Mouse (Mus musculus): ENCODE results near the gene Ddx39b. TPM values are rescaled to one million over a fixed set of nuclear protein-coding genes. Genes with fewer than 3 reads are reported as not detected.

Gene Ddx39b
- polyA plus RNA-seq (2015; fragmentation: Nextera tagmentation; extraction: Ambion mirVana) = 334 and 376 TPM in 2 replicates

DNA sequence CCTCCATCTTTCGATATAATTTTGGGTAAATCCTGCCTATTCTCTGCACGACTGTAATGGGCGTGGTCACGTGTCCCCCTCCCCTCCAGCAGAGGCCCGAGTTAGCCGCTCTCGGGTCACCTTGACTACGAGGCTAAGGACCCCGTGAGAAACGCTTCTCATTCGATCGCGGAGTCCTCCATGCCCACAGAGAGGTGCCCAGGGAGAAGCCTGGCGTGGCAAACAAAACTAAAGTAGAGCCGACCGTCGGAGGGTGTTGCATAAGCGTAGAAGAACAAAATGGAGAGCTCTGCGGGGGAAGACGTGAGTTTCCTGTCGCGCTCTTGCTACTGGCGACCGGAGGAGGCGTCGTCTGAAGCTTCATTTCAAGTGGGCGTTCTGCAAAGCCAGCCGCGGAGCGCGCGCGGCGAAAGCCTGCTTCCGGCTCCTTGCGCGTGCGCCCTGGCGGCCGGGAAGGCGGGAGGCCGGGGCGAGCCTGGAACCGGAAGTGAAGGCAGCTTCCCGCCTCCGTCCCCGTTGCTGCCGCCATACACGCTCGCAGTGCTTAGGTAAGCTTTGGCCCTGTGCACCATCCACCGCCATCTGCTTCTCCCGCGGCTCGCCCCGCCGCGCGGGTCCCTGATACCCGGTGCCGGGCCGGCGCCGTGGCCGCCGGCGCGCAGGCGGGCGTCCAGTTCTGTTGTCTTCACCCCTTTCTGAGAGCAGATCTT lies at the start of gene Ddx39b:
Ddx39b (plus strand) TSS at position 442 of the 710 bp plus-strand sequence.
- Histone ChIP-seq H3K27ac (replicated peaks) (peak within 1 kb of the TSS; percentile 96), H3K9ac (replicated peaks) (peak within 1 kb of the TSS; percentile 81), H3K4me1 (peaks cover 60% of the 10 kb centered on the region), H3K4me2 (peak within 1 kb of the TSS; percentile 91), H3K4me3 (replicated peaks) (peak within 1 kb of the TSS; percentile 58), H3K36me3 (peaks cover 30% of the 10 kb centered on the region), H3K9me3 (replicated peaks) (no peaks in the 10 kb centered on the region), H3K27me3 (replicated peaks) (no peaks in the 10 kb centered on the region)
- WGBS = under 1% methylated on average over 69 of the region's 69 CpGs
- ATAC-seq (ENCODE audit: low FRiP score) = peak; percentile 90

DNA sequence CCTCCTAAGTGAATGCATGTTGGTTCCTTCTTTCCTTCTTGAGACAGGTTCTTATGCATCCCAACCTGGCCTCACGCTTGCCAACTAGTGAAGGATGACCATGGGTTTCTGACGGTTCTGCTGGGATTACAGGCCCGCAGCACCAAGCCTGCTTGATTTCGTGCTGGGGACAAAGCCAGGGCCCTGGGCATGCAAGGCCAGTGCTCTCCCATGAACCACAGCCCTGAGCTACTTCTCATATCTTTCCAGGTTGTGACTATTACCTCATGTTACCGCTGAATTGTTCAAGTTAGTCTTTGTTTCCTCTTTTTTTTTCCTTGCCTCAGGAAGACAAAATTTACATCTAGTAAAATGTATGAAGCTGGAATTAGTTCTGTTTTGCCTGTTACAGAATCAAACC lies 48.6 kb upstream of the Ddx39b start:
- H3K9me3 ChIP-seq (replicated peaks) = no peaks in the 10 kb centered on the region
- ATAC-seq (ENCODE audit: low FRiP score) = no peak
- H3K4me2 ChIP-seq = no peak overlapping the region

DNA sequence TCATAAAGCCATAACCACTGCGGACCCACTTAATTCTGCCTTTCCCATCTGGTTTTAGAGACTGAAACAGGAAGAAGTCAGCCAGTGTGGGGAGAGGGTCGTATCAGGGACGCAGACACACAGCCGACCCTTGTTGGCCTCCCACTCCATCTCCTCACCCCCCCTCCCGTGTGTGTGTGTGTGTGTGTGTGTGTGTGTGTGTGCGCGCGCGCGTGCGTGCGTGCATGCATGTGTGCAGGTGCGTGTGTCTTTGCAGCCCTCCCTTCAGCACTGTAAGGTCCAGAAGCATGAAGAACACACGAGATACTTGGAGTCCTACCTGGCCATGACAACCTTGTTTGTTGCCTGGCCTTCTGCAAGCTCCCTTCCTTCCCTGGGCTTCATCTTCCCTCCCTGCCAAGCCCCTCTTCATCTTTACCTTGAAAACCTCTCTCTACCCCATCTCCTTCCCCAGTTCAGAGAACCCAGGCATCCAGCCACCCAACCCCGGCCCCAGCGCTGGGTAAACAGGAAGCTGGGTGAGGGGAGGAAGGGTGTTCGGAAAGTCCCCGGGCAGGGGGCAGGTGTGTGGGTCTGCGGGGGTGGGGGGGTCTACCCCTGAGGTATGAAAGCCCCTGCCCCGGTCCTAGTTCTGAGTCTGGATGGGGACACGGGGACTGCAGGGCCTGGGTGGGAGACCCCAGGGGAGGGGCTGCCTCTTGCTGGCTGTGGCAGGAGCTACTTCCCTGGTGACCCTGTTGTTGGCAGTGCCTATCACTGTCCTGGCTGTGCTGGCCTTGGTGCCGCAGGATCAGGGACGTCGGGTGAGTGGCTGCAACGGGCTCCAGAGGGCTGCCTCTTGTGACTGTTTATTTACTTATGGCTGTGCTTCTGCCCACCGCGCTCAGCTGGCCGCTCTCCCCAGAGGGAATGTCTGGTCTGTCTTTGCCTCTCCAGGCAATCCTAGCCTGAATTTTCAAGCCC lies 47.4 kb upstream of the Ddx39b start, which contains the start of gene Ltb:
Ltb (plus strand) TSS at position 559 of the 963 bp plus-strand sequence.
- Histone ChIP-seq H3K9ac (replicated peaks) (no peak within 1 kb of the TSS), H3K4me2 (peak within 1 kb of the TSS; percentile 68), H3K4me3 (replicated peaks) (peak within 1 kb of the TSS; percentile 41; the same call in 1 of the 2 replicates), H3K27me3 (replicated peaks) (peaks cover 38% of the 10 kb centered on the region), H3K36me3 (no peaks in the 10 kb centered on the region), H3K27ac (replicated peaks) (no peak within 1 kb of the TSS), H3K4me1 (peaks cover 16% of the 10 kb centered on the region), H3K9me3 (replicated peaks) (no peaks in the 10 kb centered on the region)
- WGBS = 73% methylated on average over 27 of the region's 28 CpGs
- no peak for ATAC-seq (ENCODE audit: low FRiP score)

More for the DNA sequence above, 48.6 kb upstream of the Ddx39b start:
- peaks cover 32% of the 10 kb centered on the region for H3K27me3 ChIP-seq (replicated peaks)
- 84% methylated on average over 5 of the region's 5 CpGs for WGBS
- H3K4me3 ChIP-seq (replicated peaks) = no peak overlapping the region
- no peak overlapping the region for H3K9ac ChIP-seq (replicated peaks)
- H3K36me3 ChIP-seq = no peaks in the 10 kb centered on the region
- no peak overlapping the region for H3K27ac ChIP-seq (replicated peaks)
- H3K4me1 ChIP-seq = peaks cover 16% of the 10 kb centered on the region

DNA sequence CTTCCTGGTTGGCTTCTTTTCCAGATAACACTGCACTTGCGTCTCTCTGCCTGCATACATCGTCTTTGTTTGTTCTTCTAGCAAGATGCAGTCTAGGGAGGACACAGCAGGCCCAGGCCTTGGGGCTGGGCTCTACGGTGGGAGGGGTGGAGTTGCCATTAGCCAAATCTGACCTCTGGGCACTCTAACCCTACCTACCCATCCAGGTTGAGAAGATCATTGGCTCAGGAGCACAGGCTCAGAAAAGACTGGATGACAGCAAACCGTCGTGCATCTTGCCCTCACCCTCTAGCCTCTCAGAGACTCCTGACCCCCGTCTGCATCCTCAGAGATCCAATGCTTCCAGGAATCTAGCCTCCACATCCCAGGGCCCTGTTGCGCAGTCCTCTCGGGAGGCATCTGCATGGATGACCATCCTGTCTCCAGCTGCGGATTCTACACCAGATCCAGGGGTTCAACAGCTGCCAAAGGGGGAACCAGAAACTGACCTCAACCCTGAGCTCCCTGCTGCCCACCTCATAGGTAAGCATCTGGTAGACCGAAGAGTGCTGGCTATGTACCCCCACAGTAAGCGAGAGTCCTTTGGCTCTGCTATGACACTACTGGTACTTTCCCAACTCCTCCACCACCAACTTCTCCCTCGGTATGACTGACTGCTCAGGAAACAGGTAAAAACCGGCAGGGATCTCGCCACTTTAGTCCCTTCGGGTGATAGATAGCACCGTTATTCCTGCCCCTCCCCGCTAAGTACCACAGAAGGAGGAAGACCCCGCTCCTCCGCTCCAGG lies 46.5 kb upstream of the Ddx39b start:
- H3K4me2 ChIP-seq = peak overlapping the region; percentile 68
- no peak for ATAC-seq (ENCODE audit: low FRiP score)
- WGBS = 48% methylated on average over 19 of the region's 19 CpGs
- H3K27ac ChIP-seq (replicated peaks) = no peak overlapping the region
- peak overlapping the region; percentile 41 for H3K4me3 ChIP-seq (replicated peaks)
- H3K27me3 ChIP-seq (replicated peaks) = peaks cover 38% of the 10 kb centered on the region
- H3K9me3 ChIP-seq (replicated peaks) = no peaks in the 10 kb centered on the region
- H3K9ac ChIP-seq (replicated peaks) = 0 out of 2 replicates have a peak overlapping the region, but pooled peaks have one; percentile 12
- H3K4me1 ChIP-seq = peaks cover 16% of the 10 kb centered on the region
- no peaks in the 10 kb centered on the region for H3K36me3 ChIP-seq

DNA sequence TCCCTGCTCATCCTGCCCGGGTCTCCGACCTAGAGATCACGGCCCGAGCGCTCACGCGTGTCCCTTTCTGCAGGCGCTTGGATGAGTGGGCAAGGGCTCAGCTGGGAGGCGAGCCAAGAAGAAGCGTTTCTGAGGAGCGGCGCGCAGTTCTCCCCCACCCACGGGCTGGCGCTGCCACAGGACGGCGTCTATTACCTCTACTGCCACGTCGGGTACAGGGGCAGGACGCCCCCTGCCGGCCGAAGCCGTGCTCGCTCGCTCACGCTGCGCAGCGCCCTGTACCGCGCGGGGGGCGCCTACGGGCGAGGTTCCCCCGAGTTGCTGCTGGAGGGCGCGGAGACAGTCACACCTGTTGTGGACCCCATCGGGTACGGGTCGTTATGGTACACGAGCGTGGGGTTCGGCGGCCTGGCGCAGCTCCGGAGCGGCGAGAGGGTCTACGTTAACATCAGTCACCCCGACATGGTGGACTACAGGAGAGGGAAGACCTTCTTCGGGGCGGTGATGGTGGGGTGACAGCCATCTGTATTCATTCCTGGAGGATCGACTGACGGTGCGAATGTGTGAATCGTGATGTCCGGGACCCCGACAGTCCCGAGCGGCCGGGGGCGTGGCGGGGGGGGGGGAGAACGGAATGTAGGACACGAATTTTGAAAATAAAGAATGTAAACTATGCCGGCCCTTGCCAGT lies 45.8 kb upstream of the Ddx39b start:
- Histone ChIP-seq H3K27me3 (replicated peaks) (peaks cover 38% of the 10 kb centered on the region), H3K4me3 (replicated peaks) (peak overlapping the region; percentile 41), H3K9me3 (replicated peaks) (no peaks in the 10 kb centered on the region), H3K27ac (replicated peaks) (no peak overlapping the region), H3K9ac (replicated peaks) (0 out of 2 replicates have a peak overlapping the region, but pooled peaks have one; percentile 12), H3K4me1 (peaks cover 16% of the 10 kb centered on the region), H3K4me2 (peak overlapping the region; percentile 68), H3K36me3 (no peaks in the 10 kb centered on the region)
- peak; percentile 79; the same call in 1 of the 2 replicates for ATAC-seq (ENCODE audit: low FRiP score)
- WGBS = under 1% methylated on average over 66 of the region's 66 CpGs

DNA sequence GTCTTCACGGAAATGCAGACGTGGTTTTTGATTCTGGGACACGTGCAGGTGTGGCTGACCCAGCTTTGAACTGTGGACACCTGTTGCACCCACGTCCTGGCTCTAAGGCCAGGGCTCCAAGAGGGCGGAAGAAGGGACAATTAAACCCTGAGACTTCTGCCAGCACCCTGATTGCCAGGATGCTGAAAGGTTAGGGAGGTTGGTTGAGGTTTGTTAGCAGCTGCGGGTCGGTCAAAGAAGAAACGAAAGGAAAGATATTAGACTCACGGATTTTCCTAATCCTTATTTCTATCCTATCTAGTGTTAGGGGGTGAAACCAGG lies 45.3 kb upstream of the Ddx39b start:
- H3K4me1 ChIP-seq = peaks cover 16% of the 10 kb centered on the region
- WGBS = 32% methylated on average over 9 of the region's 9 CpGs
- peaks cover 38% of the 10 kb centered on the region for H3K27me3 ChIP-seq (replicated peaks)
- no peaks in the 10 kb centered on the region for H3K36me3 ChIP-seq
- no peak for ATAC-seq (ENCODE audit: low FRiP score)
- H3K9me3 ChIP-seq (replicated peaks) = no peaks in the 10 kb centered on the region
- H3K4me3 ChIP-seq (replicated peaks) = peak overlapping the region; percentile 41
- H3K9ac ChIP-seq (replicated peaks) = no peak overlapping the region
- peak overlapping the region; percentile 68 for H3K4me2 ChIP-seq
- H3K27ac ChIP-seq (replicated peaks) = no peak overlapping the region

DNA sequence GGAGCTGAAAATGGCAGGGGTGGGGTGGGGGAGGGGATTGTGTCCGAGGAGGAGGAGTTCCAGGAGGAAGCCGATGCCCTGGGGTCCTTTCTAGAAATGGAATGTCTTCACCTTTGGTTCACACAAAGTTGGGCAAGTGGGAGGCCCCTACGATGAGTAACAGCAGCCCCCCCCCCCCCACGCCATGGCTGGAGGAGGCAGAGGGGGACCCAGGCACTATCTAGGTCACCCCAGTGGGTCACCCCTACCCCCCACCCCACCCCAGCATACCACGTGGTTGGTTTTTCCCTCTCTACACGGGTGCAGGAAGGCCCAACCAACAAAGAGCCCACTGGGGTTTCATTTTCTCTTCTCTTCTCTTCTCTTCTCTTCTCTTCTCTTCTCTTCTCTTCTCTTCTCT lies 44.4 kb upstream of the Ddx39b start:
- H3K4me2 ChIP-seq = no peak overlapping the region
- no peaks in the 10 kb centered on the region for H3K9me3 ChIP-seq (replicated peaks)
- H3K27ac ChIP-seq (replicated peaks) = no peak overlapping the region
- no peaks in the 10 kb centered on the region for H3K36me3 ChIP-seq
- no peak for ATAC-seq (ENCODE audit: low FRiP score)
- peaks cover 16% of the 10 kb centered on the region for H3K4me1 ChIP-seq
- WGBS = 47% methylated on average over 6 of the region's 6 CpGs
- H3K27me3 ChIP-seq (replicated peaks) = peaks cover 44% of the 10 kb centered on the region
- no peak overlapping the region for H3K4me3 ChIP-seq (replicated peaks)
- no peak overlapping the region for H3K9ac ChIP-seq (replicated peaks)

DNA sequence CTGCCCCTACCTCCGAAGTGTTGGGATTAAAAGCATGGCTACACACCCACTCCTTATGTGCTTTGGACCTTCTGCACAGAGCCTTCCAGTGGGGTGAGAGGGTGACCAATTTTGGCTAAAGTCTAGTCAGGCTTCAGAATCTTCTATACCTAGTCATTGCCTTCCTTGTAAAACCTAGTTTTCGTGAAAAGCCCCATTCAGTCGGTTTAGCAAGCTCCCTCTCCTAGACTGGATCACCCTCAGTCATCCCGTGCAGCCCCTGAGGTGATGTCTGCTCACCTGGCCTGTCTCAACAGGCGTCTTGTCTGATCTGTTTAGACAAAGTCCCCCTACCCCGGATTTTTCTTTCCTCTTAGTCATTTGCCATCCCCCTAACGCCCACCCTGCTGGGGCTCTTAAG lies 43.5 kb upstream of the Ddx39b start:
- Histone ChIP-seq H3K27ac (replicated peaks) (no peak overlapping the region), H3K9me3 (replicated peaks) (no peaks in the 10 kb centered on the region), H3K4me1 (peaks cover 16% of the 10 kb centered on the region), H3K4me2 (no peak overlapping the region), H3K27me3 (replicated peaks) (peaks cover 44% of the 10 kb centered on the region), H3K36me3 (no peaks in the 10 kb centered on the region), H3K9ac (replicated peaks) (no peak overlapping the region), H3K4me3 (replicated peaks) (no peak overlapping the region)
- ATAC-seq (ENCODE audit: low FRiP score) = no peak
- WGBS = 71% methylated on average over 7 of the region's 7 CpGs

DNA sequence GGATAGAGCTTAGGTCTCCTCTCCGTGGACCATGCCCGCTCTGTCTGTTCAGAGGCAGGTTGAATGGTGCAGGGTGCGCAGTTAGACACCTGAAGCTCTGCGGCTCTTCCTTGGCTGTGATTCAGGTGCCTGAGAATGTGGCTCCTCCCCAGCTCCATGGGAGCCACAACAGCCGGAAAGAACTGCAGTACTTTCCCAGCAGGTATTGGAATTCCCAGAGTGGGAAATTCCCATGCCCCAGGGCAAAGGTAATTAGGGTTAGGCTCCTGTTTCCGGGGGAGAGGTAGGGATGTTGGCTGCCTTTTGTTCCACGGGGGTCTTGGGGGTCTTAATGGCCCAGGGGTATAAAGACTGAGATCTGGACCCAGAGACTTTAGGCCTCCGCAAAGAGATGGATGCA lies 42.6 kb upstream of the Ddx39b start:
- 21% methylated on average over 8 of the region's 8 CpGs for WGBS
- no peak for ATAC-seq (ENCODE audit: low FRiP score)
- Histone ChIP-seq H3K4me3 (replicated peaks) (no peak overlapping the region), H3K27me3 (replicated peaks) (peaks cover 50% of the 10 kb centered on the region), H3K9ac (replicated peaks) (no peak overlapping the region), H3K4me2 (no peak overlapping the region), H3K27ac (replicated peaks) (no peak overlapping the region), H3K4me1 (peaks cover 16% of the 10 kb centered on the region), H3K9me3 (replicated peaks) (no peaks in the 10 kb centered on the region), H3K36me3 (no peaks in the 10 kb centered on the region)

DNA sequence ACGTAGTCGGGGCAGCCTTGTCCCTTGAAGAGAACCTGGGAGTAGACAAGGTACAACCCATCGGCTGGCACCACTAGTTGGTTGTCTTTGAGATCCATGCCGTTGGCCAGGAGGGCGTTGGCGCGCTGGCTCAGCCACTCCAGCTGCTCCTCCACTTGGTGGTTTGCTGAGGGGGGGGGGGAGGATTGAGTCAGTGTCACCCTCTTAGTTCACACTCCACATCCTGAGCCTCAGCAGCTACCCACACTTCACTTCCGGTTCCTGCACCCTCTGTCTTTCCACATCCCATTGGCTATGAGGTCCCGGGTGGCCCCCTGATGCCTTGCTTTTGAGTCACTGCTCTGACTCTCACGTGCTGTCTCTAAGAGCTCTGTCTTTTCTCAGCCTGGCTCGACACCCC lies 41.1 kb upstream of the Ddx39b start:
- H3K27ac ChIP-seq (replicated peaks) = no peak overlapping the region
- H3K36me3 ChIP-seq = no peaks in the 10 kb centered on the region
- H3K27me3 ChIP-seq (replicated peaks) = peaks cover 48% of the 10 kb centered on the region
- H3K4me2 ChIP-seq = no peak overlapping the region
- WGBS = 90% methylated on average over 11 of the region's 11 CpGs
- H3K4me1 ChIP-seq = peaks cover 10% of the 10 kb centered on the region
- H3K4me3 ChIP-seq (replicated peaks) = no peak overlapping the region
- H3K9ac ChIP-seq (replicated peaks) = no peak overlapping the region
- ATAC-seq (ENCODE audit: low FRiP score) = no peak
- H3K9me3 ChIP-seq (replicated peaks) = no peaks in the 10 kb centered on the region

DNA sequence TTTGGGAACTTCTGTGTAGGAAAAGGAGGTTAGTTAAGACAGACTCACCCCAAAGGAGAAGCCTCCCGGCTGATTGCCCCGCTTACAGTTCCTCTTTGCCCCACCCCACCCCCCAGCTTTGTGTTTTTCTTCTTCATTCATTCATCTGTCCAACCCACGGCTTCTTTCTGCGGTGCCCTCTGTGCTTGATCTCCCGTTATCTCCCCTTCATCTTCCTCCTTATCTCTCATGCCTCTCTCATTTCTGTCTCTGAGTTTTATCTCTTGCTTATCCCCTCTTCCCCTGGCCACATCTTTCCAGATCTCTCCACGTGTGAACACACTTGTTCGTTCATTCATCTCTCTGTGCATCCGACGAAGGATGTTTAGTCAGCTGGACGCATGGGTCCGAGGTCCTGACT lies 40.4 kb upstream of the Ddx39b start:
- Histone ChIP-seq H3K9ac (replicated peaks) (no peak overlapping the region), H3K9me3 (replicated peaks) (no peaks in the 10 kb centered on the region), H3K27ac (replicated peaks) (no peak overlapping the region), H3K27me3 (replicated peaks) (peaks cover 41% of the 10 kb centered on the region), H3K4me1 (peaks cover 3% of the 10 kb centered on the region), H3K4me3 (replicated peaks) (no peak overlapping the region), H3K4me2 (no peak overlapping the region), H3K36me3 (no peaks in the 10 kb centered on the region)
- 77% methylated on average over 11 of the region's 11 CpGs for WGBS
- no peak for ATAC-seq (ENCODE audit: low FRiP score)

All from neural tube, embryonic 15.5 days (tissue).